Comparison of ENCODE assay signal across 33 mouse cellular contexts in the genomic region with DNA sequence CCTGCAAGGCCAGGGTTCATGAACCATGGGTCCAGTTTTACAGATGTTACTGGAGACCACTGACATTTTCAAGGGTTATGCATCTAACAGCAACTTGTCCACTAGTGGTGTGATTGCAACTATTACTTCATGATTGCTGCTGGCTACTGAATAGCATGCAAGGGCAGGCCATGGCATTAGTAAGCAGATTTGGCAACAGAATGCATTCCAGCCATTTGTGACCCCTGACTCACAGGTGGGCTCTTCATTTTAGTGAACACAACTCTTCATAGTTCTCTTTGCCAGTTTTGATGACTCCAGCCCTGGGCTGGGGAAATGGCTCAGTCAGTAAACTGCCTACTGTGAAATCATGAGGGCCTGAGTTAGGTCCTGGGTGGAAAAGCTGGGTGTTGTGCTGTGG.
A peak's percentile ranks its signal among the peaks of the same experiment; 100 is the strongest.
DNase-seq lines count a peak whose midpoint lies in the region; ATAC-seq and TF ChIP-seq lines count a peak whose summit lies in the region.
"Had no signal": no experiment of that assay in that cellular context is flagged by ENCODE, and none has a peak within 500 bp of the region (broad histone marks: within the 10 kb centered on the region; RNA-seq: fewer than 3 reads in every experiment).

No protein-coding gene starts in this region.

- no peaks in the 10 kb centered on the region for H3K9me3 ChIP-seq in stomach, postnatal 0 days (ENCODE audit: control insufficient read depth, low read length)
- H3K9me3 ChIP-seq: embryonic facial prominence, embryonic 13.5 days; forebrain, embryonic 10.5 days; forebrain, embryonic 13.5 days; G1E; heart, embryonic 15.5 days; hindbrain, embryonic 10.5 days; hindbrain, embryonic 13.5 days; intestine, embryonic 15.5 days had no signal

- no peak for TF ChIP-seq CTCF in stomach, postnatal 0 days (IDR thresholded peaks at IDR 0.05; ENCODE audit: low read depth)

- no peak for TF ChIP-seq EP300 in stomach, postnatal 0 days (optimal IDR thresholded peaks at IDR 0.05)

- H3K36me3 ChIP-seq in stomach, postnatal 0 days (ENCODE audit: control insufficient read depth, insufficient read depth, low read length), result no peaks in the 10 kb centered on the region
- H3K36me3 ChIP-seq: embryonic facial prominence, embryonic 10.5 days; embryonic facial prominence, embryonic 13.5 days; forebrain, embryonic 10.5 days; G1E; heart, embryonic 12.5 days; heart, embryonic 15.5 days; hindbrain, embryonic 10.5 days; hindbrain, embryonic 13.5 days; intestine, embryonic 15.5 days had no signal

- no peak overlapping the region for H3K27ac ChIP-seq in stomach, postnatal 0 days (replicated peaks)
- H3K27ac ChIP-seq: embryonic facial prominence, embryonic 10.5 days; embryonic facial prominence, embryonic 13.5 days; forebrain, embryonic 10.5 days; forebrain, embryonic 13.5 days; gastrocnemius, adult 2 months; heart, embryonic 15.5 days; hindbrain, embryonic 10.5 days; hindbrain, embryonic 13.5 days; intestine, embryonic 15.5 days had no signal

- DNase-seq in adrenal gland, postnatal 36 days, result peak; percentile 17 to 22
- DNase-seq in adrenal gland, postnatal 4 days (ENCODE audit: low spot score in 2 of 2), result no peak
- DNase-seq in Muller cell, postnatal 12 days (ENCODE audit: inconsistent ontology term), result peak; percentile 72
- DNase-seq in adipocyte (ENCODE audit: low spot score), result peak; percentile 24
- no peak for DNase-seq in stomach, postnatal 0 days (ENCODE audit: low spot score)
- no peak for DNase-seq in thymus, adult 18-20 months
- no peak for DNase-seq in c-Kit-positive CD71-positive TER-119-positive erythroid progenitor cells, embryonic 14.5 days (ENCODE audit: low spot score)
- DNase-seq: adrenal gland, adult 8-10 months; cerebellum, adult 11 months; cerebellum, adult 2 months; cerebellum, adult 9-11 months; cerebellum, postnatal 25 days; embryo, embryonic 11 days; gastrocnemius, adult 2 months; gastrocnemius, postnatal 14 days; heart, adult 18-20 months; heart, postnatal 10 days; heart, postnatal 36 days; kidney, adult 11 months; kidney, adult 8-10 months had no signal

- no peak overlapping the region for H3K9ac ChIP-seq in stomach, postnatal 0 days (ENCODE audit: low read length)
- H3K9ac ChIP-seq: embryonic facial prominence, embryonic 13.5 days; forebrain, embryonic 13.5 days; heart, embryonic 12.5 days; heart, embryonic 15.5 days; hindbrain, embryonic 13.5 days; intestine, embryonic 15.5 days had no signal

- no peaks in the 10 kb centered on the region for H3K27me3 ChIP-seq in stomach, postnatal 0 days (ENCODE audit: control insufficient read depth, insufficient read depth, low read length)
- H3K27me3 ChIP-seq: CH12.LX; embryonic facial prominence, embryonic 13.5 days; forebrain, embryonic 13.5 days; heart, embryonic 12.5 days; heart, embryonic 15.5 days; hindbrain, embryonic 13.5 days; intestine, embryonic 15.5 days had no signal

- H3K4me1 ChIP-seq in stomach, postnatal 0 days (replicated peaks; ENCODE audit: control insufficient read depth, insufficient read depth), result no peaks in the 10 kb centered on the region
- H3K4me1 ChIP-seq: embryonic facial prominence, embryonic 10.5 days; embryonic facial prominence, embryonic 13.5 days; forebrain, embryonic 10.5 days; forebrain, embryonic 13.5 days; heart, embryonic 12.5 days; heart, embryonic 15.5 days; hindbrain, embryonic 10.5 days; hindbrain, embryonic 13.5 days; intestine, embryonic 15.5 days had no signal

- no peak overlapping the region for H3K4me3 ChIP-seq in stomach, postnatal 0 days (ENCODE audit: low read depth, low read length)
- H3K4me3 ChIP-seq: embryonic facial prominence, embryonic 10.5 days; embryonic facial prominence, embryonic 13.5 days; forebrain, embryonic 10.5 days; forebrain, embryonic 13.5 days; gastrocnemius, adult 2 months; heart, embryonic 12.5 days; heart, embryonic 15.5 days; hindbrain, embryonic 10.5 days; hindbrain, embryonic 13.5 days; intestine, embryonic 15.5 days had no signal

- no peak overlapping the region for H3K4me2 ChIP-seq in stomach, postnatal 0 days (replicated peaks; ENCODE audit: low read depth)
- H3K4me2 ChIP-seq: embryonic facial prominence, embryonic 13.5 days; forebrain, embryonic 13.5 days; heart, embryonic 12.5 days; heart, embryonic 15.5 days; hindbrain, embryonic 13.5 days; intestine, embryonic 15.5 days had no signal

- no peak for ATAC-seq in stomach, postnatal 0 days (ENCODE audit: low FRiP score, low TSS enrichment)
- ATAC-seq: forebrain, embryonic 13.5 days; forebrain, embryonic 16.5 days; hindbrain, embryonic 16.5 days; intestine, embryonic 15.5 days had no signal

Comparison
In these comparisons a context has a peak if more than half of its experiments do, and no peak if none do; other contexts are left out.
1. DNase-seq: peak in adrenal gland, postnatal 36 days (2 of 2), Muller cell, postnatal 12 days (single experiment) and adipocyte (single experiment); none in adrenal gland, postnatal 4 days (0 of 2), stomach, postnatal 0 days (single experiment), thymus, adult 18-20 months (0 of 2) and c-Kit-positive CD71-positive TER-119-positive erythroid progenitor cells, embryonic 14.5 days (single experiment).